Mouse (Mus musculus) intestine, embryonic 15.5 days (tissue): Measurements from ENCODE around the gene Ski. TPM values are rescaled to one million over a fixed set of nuclear protein-coding genes. Genes with fewer than 3 reads are reported as not detected.
A peak's percentile ranks its signal among the peaks of the same experiment; 100 is the strongest.

Source experiments
- ATAC-seq: fragments of 200-750 bp; cut with Nextera tagmentation; 2 replicates; pipeline ENCODE4 v1.8.0; 2017; ENCODE audit warnings: moderate TSS enrichment, moderate library complexity
- H3K27ac ChIP-seq: fragments of 300-500 bp; sonication (generic); 2 replicates; pipeline ENCODE4 v1.5.1; 2015; ENCODE audit warnings: mild to moderate bottlenecking, inconsistent platforms
- H3K27me3 ChIP-seq: fragments of 300-500 bp; sonication (generic); replicated peaks from 2 replicates; pipeline ENCODE4 v1.6.1; 2015; ENCODE audit warnings: inconsistent platforms
- H3K36me3 ChIP-seq: fragments of 300-500 bp; sonication (generic); 2 replicates; pipeline ENCODE4 v1.6.1; 2015; ENCODE audit warnings: inconsistent platforms
- H3K4me1 ChIP-seq: fragments of 300-500 bp; sonication (generic); replicated peaks from 2 replicates; pipeline ENCODE4 v1.6.1; 2015; ENCODE audit warnings: inconsistent platforms
- H3K4me2 ChIP-seq: fragments of 300-500 bp; sonication (generic); replicated peaks from 2 replicates; pipeline ENCODE4 v1.6.1; 2015; ENCODE audit warnings: mild to moderate bottlenecking, inconsistent platforms
- H3K4me3 ChIP-seq: fragments of 300-500 bp; sonication (generic); replicated peaks from 2 replicates; pipeline ENCODE4 v1.5.1; 2015; ENCODE audit warnings: inconsistent platforms
- H3K9ac ChIP-seq: fragments of 300-500 bp; sonication (generic); 2 replicates; pipeline ENCODE4 v1.6.1; 2015; ENCODE audit warnings: inconsistent platforms
- H3K9me3 ChIP-seq: fragments of 300-500 bp; sonication (generic); 2 replicates; pipeline ENCODE4 v1.6.1; 2016; ENCODE audit warnings: inconsistent platforms
- WGBS: fragments of 180-500 bp; shearing (Covaris S2); methylation state at CpG from one replicate; pipeline ENCODE4 v1.1.7; 2015; 5-methylcytosine and 5-hydroxymethylcytosine counted together
- polyA plus RNA-seq: library from polyadenylated mRNA; unstranded; fragments of >200 nt; fragmentation: Nextera tagmentation; extraction: Ambion mirVana; gene quantifications from 2 replicates; pipeline ENCODE4 v1.2.1, GENCODE M21; 2015

Gene Ski
- polyA plus RNA-seq, 1 experiment from 2014 or later = 13.3 TPM

GRCm38 (mm10) chr4:155217241-155218103 lies 4.9 kb downstream of the Ski start:
- WGBS = 42% methylated on average over 12 of the region's 12 CpGs
- Histone ChIP-seq H3K4me1 (peaks cover 69% of the 10 kb centered on the region), H3K4me2 (peak overlapping the region; percentile 91), H3K4me3 (no peak overlapping the region), H3K9me3 (no peaks in the 10 kb centered on the region), H3K36me3 (no peaks in the 10 kb centered on the region), H3K27me3 (no peaks in the 10 kb centered on the region), H3K27ac (0 out of 2 replicates have a peak overlapping the region, but pooled peaks have one; percentile 24), H3K9ac (no peak overlapping the region)
- ATAC-seq = no peak

- no peak for ATAC-seq
- Histone ChIP-seq H3K4me1 (peaks cover 69% of the 10 kb centered on the region), H3K4me3 (no peak overlapping the region), H3K36me3 (no peaks in the 10 kb centered on the region), H3K4me2 (peak overlapping the region; percentile 27; the same call in 1 of the 2 replicates), H3K27ac (no peak overlapping the region), H3K9me3 (no peaks in the 10 kb centered on the region), H3K9ac (no peak overlapping the region), H3K27me3 (no peaks in the 10 kb centered on the region)
- WGBS = 62% methylated on average over 12 of the region's 12 CpGs
Measured at GRCm38 (mm10) chr4:155215773-155216630, 6.4 kb downstream of the Ski start.

- Histone ChIP-seq H3K4me2 (0 out of 2 replicates have a peak overlapping the region, but pooled peaks have one; percentile 27), H3K36me3 (0 out of 2 replicates have a peak, but pooled peaks cover 4% of the 10 kb centered on the region), H3K4me3 (no peak overlapping the region), H3K27me3 (no peaks in the 10 kb centered on the region), H3K9me3 (no peaks in the 10 kb centered on the region), H3K9ac (no peak overlapping the region), H3K4me1 (peaks cover 70% of the 10 kb centered on the region), H3K27ac (no peak overlapping the region)
- ATAC-seq = no peak
- WGBS = 56% methylated on average over 9 of the region's 9 CpGs
Measured at GRCm38 (mm10) chr4:155215203-155215602, 7.2 kb downstream of the Ski start.

- H3K4me2 ChIP-seq = peak overlapping the region; percentile 20; the same call in 1 of the 2 replicates
Measured at GRCm38 (mm10) chr4:155214793-155215192, 7.6 kb downstream of the Ski start.

GRCm38 (mm10) chr4:155214188-155214587 lies 8.2 kb downstream of the Ski start:
- 59% methylated on average over 6 of the region's 6 CpGs for WGBS
- 0 out of 2 replicates have a peak overlapping the region, but pooled peaks have one; percentile 4 for H3K27ac ChIP-seq
- no peak overlapping the region for H3K9ac ChIP-seq
- ATAC-seq = no peak
- no peak overlapping the region for H3K4me3 ChIP-seq
- H3K9me3 ChIP-seq = no peaks in the 10 kb centered on the region
- H3K27me3 ChIP-seq = no peaks in the 10 kb centered on the region
- H3K4me1 ChIP-seq = peaks cover 70% of the 10 kb centered on the region
- 0 out of 2 replicates have a peak, but pooled peaks cover 4% of the 10 kb centered on the region for H3K36me3 ChIP-seq
- peak overlapping the region; percentile 39 for H3K4me2 ChIP-seq

More at GRCm38 (mm10) chr4:155214793-155215192, 7.6 kb downstream of the Ski start:
- Histone ChIP-seq H3K4me1 (peaks cover 70% of the 10 kb centered on the region), H3K27ac (no peak overlapping the region), H3K4me3 (no peak overlapping the region), H3K9ac (no peak overlapping the region), H3K36me3 (0 out of 2 replicates have a peak, but pooled peaks cover 4% of the 10 kb centered on the region), H3K27me3 (no peaks in the 10 kb centered on the region), H3K9me3 (no peaks in the 10 kb centered on the region)
- WGBS = 62% methylated on average over 10 of the region's 10 CpGs
- no peak for ATAC-seq

GRCm38 (mm10) chr4:155213752-155214054 lies 8.7 kb downstream of the Ski start:
- Histone ChIP-seq H3K9me3 (no peaks in the 10 kb centered on the region), H3K4me2 (peak overlapping the region; percentile 39), H3K4me3 (no peak overlapping the region), H3K27ac (0 out of 2 replicates have a peak overlapping the region, but pooled peaks have one; percentile 4), H3K27me3 (no peaks in the 10 kb centered on the region), H3K36me3 (0 out of 2 replicates have a peak, but pooled peaks cover 4% of the 10 kb centered on the region), H3K9ac (no peak overlapping the region), H3K4me1 (peaks cover 70% of the 10 kb centered on the region)
- peak; percentile 52 for ATAC-seq
- WGBS = 72% methylated on average over 6 of the region's 6 CpGs

GRCm38 (mm10) chr4:155213052-155213751 lies 9.2 kb downstream of the Ski start:
- Histone ChIP-seq H3K27me3 (no peaks in the 10 kb centered on the region), H3K36me3 (0 out of 2 replicates have a peak, but pooled peaks cover 4% of the 10 kb centered on the region), H3K9ac (no peak overlapping the region), H3K4me3 (no peak overlapping the region), H3K9me3 (no peaks in the 10 kb centered on the region), H3K27ac (0 out of 2 replicates have a peak overlapping the region, but pooled peaks have one; percentile 4), H3K4me2 (peak overlapping the region; percentile 39), H3K4me1 (peaks cover 70% of the 10 kb centered on the region)
- 59% methylated on average over 9 of the region's 9 CpGs for WGBS
- ATAC-seq = peak; percentile 4; the same call in 1 of the 2 replicates

- Histone ChIP-seq H3K9ac (no peak overlapping the region), H3K36me3 (0 out of 2 replicates have a peak, but pooled peaks cover 4% of the 10 kb centered on the region), H3K4me2 (no peak overlapping the region), H3K27ac (no peak overlapping the region), H3K4me1 (peaks cover 65% of the 10 kb centered on the region), H3K9me3 (no peaks in the 10 kb centered on the region), H3K4me3 (no peak overlapping the region), H3K27me3 (no peaks in the 10 kb centered on the region)
- ATAC-seq = no peak
- WGBS = 94% methylated on average over 5 of the region's 5 CpGs
Measured at GRCm38 (mm10) chr4:155209494-155209893, 12.9 kb downstream of the Ski start.

GRCm38 (mm10) chr4:155209079-155209478 lies 13.3 kb downstream of the Ski start:
- H3K9ac ChIP-seq = no peak overlapping the region

GRCm38 (mm10) chr4:155208613-155209012 lies 13.8 kb downstream of the Ski start:
- Histone ChIP-seq H3K9me3 (no peaks in the 10 kb centered on the region), H3K27me3 (no peaks in the 10 kb centered on the region), H3K36me3 (0 out of 2 replicates have a peak, but pooled peaks cover 4% of the 10 kb centered on the region), H3K9ac (no peak overlapping the region), H3K27ac (peak overlapping the region; percentile 65; the same call in 1 of the 2 replicates), H3K4me2 (peak overlapping the region; percentile 33), H3K4me3 (no peak overlapping the region), H3K4me1 (peaks cover 61% of the 10 kb centered on the region)
- WGBS = 58% methylated on average over 7 of the region's 7 CpGs
- no peak for ATAC-seq

More at GRCm38 (mm10) chr4:155209079-155209478, 13.3 kb downstream of the Ski start:
- Histone ChIP-seq H3K27ac (no peak overlapping the region), H3K36me3 (0 out of 2 replicates have a peak, but pooled peaks cover 4% of the 10 kb centered on the region), H3K9me3 (no peaks in the 10 kb centered on the region), H3K4me1 (peaks cover 63% of the 10 kb centered on the region), H3K27me3 (no peaks in the 10 kb centered on the region), H3K4me2 (no peak overlapping the region), H3K4me3 (no peak overlapping the region)
- ATAC-seq = no peak

- Histone ChIP-seq H3K36me3 (0 out of 2 replicates have a peak, but pooled peaks cover 4% of the 10 kb centered on the region), H3K9me3 (no peaks in the 10 kb centered on the region), H3K4me1 (peaks cover 64% of the 10 kb centered on the region), H3K4me3 (no peak overlapping the region), H3K27me3 (no peaks in the 10 kb centered on the region), H3K4me2 (peak overlapping the region; percentile 33), H3K9ac (no peak overlapping the region), H3K27ac (peak overlapping the region; percentile 65)
- no peak for ATAC-seq
- 57% methylated on average over 3 of the region's 3 CpGs for WGBS
Measured at GRCm38 (mm10) chr4:155207841-155208240, 14.6 kb downstream of the Ski start.
